Mouse (Mus musculus): ENCODE results near the gene Jam3. TPM values are rescaled to one million over a fixed set of nuclear protein-coding genes. Genes with fewer than 3 reads are reported as not detected.

Jam3 gene
- total and polyA plus RNA-seq, 3 experiments, result 0.43 TPM; not detected in 2

GRCm38 (mm10) chr9:27173646-27174045 lies 18.4 kb upstream of the Jam3 start:
- H3K79me2 ChIP-seq (ENCODE audit: control insufficient read depth, insufficient read depth, low read length, poor library complexity), result no peaks in the 10 kb centered on the region
- no peaks in the 10 kb centered on the region for H3K27me3 ChIP-seq (ENCODE audit: control insufficient read depth in 1 of 2, insufficient read depth in 2 of 2, low read length in 2 of 2)
- H3K4me3 ChIP-seq (ENCODE audit: control insufficient read depth in 1 of 2, insufficient read depth in 1 of 2, low read depth in 2 of 2, low read length in 2 of 2), result no peak overlapping the region
- TF ChIP-seq TCF12 (IDR thresholded peaks at IDR 0.05; ENCODE audit: low read depth, low read length) (no peak), SIN3A (IDR thresholded peaks at IDR 0.05; ENCODE audit: low read length) (no peak), POLR2AphosphoS2 (IDR thresholded peaks at IDR 0.05; ENCODE audit: low read length) (no peak), ZC3H11A (IDR thresholded peaks at IDR 0.05; ENCODE audit: low read depth, low read length) (no peak), MEF2A (IDR thresholded peaks at IDR 0.05; ENCODE audit: extremely low read depth, insufficient replicate concordance, low read depth, low read length, poor library complexity, severe bottlenecking) (no peak), MAFK (IDR thresholded peaks at IDR 0.05; ENCODE audit: borderline replicate concordance, low read depth, low read length) (no peak), MAZ (IDR thresholded peaks at IDR 0.05; ENCODE audit: low read depth, low read length) (no peak), ZKSCAN1 (IDR thresholded peaks at IDR 0.05; ENCODE audit: low read depth, low read length) (no peak), HCFC1 (IDR thresholded peaks at IDR 0.05; ENCODE audit: low read depth, low read length) (no peak), NRF1 (IDR thresholded peaks at IDR 0.05; ENCODE audit: insufficient read depth, low read depth, low read length, poor library complexity, severe bottlenecking) (no peak), BHLHE40 (IDR thresholded peaks at IDR 0.05; ENCODE audit: borderline replicate concordance, low read depth, low read length) (no peak), ZNF384 (IDR thresholded peaks at IDR 0.05; ENCODE audit: low read depth, low read length) (no peak), ELF1 (IDR thresholded peaks at IDR 0.05; ENCODE audit: low read depth, low read length) (no peak), MYC (IDR thresholded peaks at IDR 0.05; ENCODE audit: low read depth, low read length) (no peak)
- no peak for DNase-seq (ENCODE audit: low read depth, low spot score)
- no peaks in the 10 kb centered on the region for H3K4me1 ChIP-seq (ENCODE audit: control insufficient read depth in 1 of 2, insufficient read depth in 2 of 2, low read length in 2 of 2)
- H3K36me3 ChIP-seq (ENCODE audit: control insufficient read depth in 1 of 2, insufficient read depth in 2 of 2, low read length in 2 of 2), result no peaks in the 10 kb centered on the region
- no peaks in the 10 kb centered on the region for H3K9me3 ChIP-seq (replicated peaks; ENCODE audit: insufficient read depth, low read length)
- H3K27ac ChIP-seq (ENCODE audit: control insufficient read depth, low read depth, low read length), result no peak overlapping the region
- no peak overlapping the region for H3K9ac ChIP-seq (ENCODE audit: control insufficient read depth, low read depth, low read length, poor library complexity, severe bottlenecking)

GRCm38 (mm10) chr9:27172839-27173238 lies 17.6 kb upstream of the Jam3 start:
- H3K9ac ChIP-seq (ENCODE audit: control insufficient read depth, low read depth, low read length, poor library complexity, severe bottlenecking), result no peak overlapping the region
- H3K4me3 ChIP-seq (ENCODE audit: control insufficient read depth in 1 of 2, insufficient read depth in 1 of 2, low read depth in 2 of 2, low read length in 2 of 2), result no peak overlapping the region
- TF ChIP-seq USF1 (IDR thresholded peaks at IDR 0.05; ENCODE audit: low read depth, low read length), result no peak
- no peak for TF ChIP-seq CHD2 (IDR thresholded peaks at IDR 0.05; ENCODE audit: low read length)
- no peak for TF ChIP-seq MAZ (IDR thresholded peaks at IDR 0.05; ENCODE audit: low read depth, low read length)
- TF ChIP-seq MAFK (IDR thresholded peaks at IDR 0.05; ENCODE audit: borderline replicate concordance, low read depth, low read length), result no peak
- TF ChIP-seq GATA1 (IDR thresholded peaks at IDR 0.05; ENCODE audit: low read depth, low read length), result no peak
- TF ChIP-seq ZKSCAN1 (IDR thresholded peaks at IDR 0.05; ENCODE audit: low read depth, low read length), result no peak
- TF ChIP-seq JUND (IDR thresholded peaks at IDR 0.05; ENCODE audit: low read depth, low read length), result no peak
- no peak for TF ChIP-seq CHD1 (IDR thresholded peaks at IDR 0.05; ENCODE audit: low read depth, low read length)
- TF ChIP-seq ELF1 (IDR thresholded peaks at IDR 0.05; ENCODE audit: low read depth, low read length), result no peak
- no peak for TF ChIP-seq MAX (IDR thresholded peaks at IDR 0.05; ENCODE audit: low read length)
- no peak for TF ChIP-seq MYC (IDR thresholded peaks at IDR 0.05; ENCODE audit: low read depth, low read length)
- TF ChIP-seq MEF2A (IDR thresholded peaks at IDR 0.05; ENCODE audit: extremely low read depth, insufficient replicate concordance, low read depth, low read length, poor library complexity, severe bottlenecking), result no peak
- TF ChIP-seq TBP (IDR thresholded peaks at IDR 0.05; ENCODE audit: low read depth, low read length), result no peak
- TF ChIP-seq HCFC1 (IDR thresholded peaks at IDR 0.05; ENCODE audit: low read depth, low read length), result no peak
- no peak for TF ChIP-seq POLR2AphosphoS2 (IDR thresholded peaks at IDR 0.05; ENCODE audit: low read length)
- TF ChIP-seq NRF1 (IDR thresholded peaks at IDR 0.05; ENCODE audit: insufficient read depth, low read depth, low read length, poor library complexity, severe bottlenecking), result no peak
- TF ChIP-seq ETS1 (IDR thresholded peaks at IDR 0.05; ENCODE audit: low read depth, low read length), result no peak
- TF ChIP-seq KAT2A (conservative IDR thresholded peaks at IDR 0.05; ENCODE audit: low read depth, low read length), result no peak
- H3K27ac ChIP-seq (ENCODE audit: control insufficient read depth, low read depth, low read length), result no peak overlapping the region
- no peaks in the 10 kb centered on the region for H3K27me3 ChIP-seq (ENCODE audit: control insufficient read depth in 1 of 2, insufficient read depth in 2 of 2, low read length in 2 of 2)
- no peaks in the 10 kb centered on the region for H3K4me1 ChIP-seq (ENCODE audit: control insufficient read depth in 1 of 2, insufficient read depth in 2 of 2, low read length in 2 of 2)
- no peak for DNase-seq (ENCODE audit: low read depth, low spot score)
- no peaks in the 10 kb centered on the region for H3K36me3 ChIP-seq (ENCODE audit: control insufficient read depth in 1 of 2, insufficient read depth in 2 of 2, low read length in 2 of 2)
- H3K79me2 ChIP-seq (ENCODE audit: control insufficient read depth, insufficient read depth, low read length, poor library complexity), result no peaks in the 10 kb centered on the region
- H3K9me3 ChIP-seq (replicated peaks; ENCODE audit: insufficient read depth, low read length), result no peaks in the 10 kb centered on the region
